Mouse (Mus musculus) MEL (cell line): ENCODE data around the gene Artn. TPM values are rescaled to one million over a fixed set of nuclear protein-coding genes. Genes with fewer than 3 reads are reported as not detected.

Experiments used
- DNase-seq: peaks from one replicate; pipeline ENCODE4 v3.0.0; 2011; ENCODE audit warnings: low read depth, low spot score
- H3K27ac ChIP-seq: 2 replicates; pipeline ENCODE4 v1.5.1; 2012; ENCODE audit warnings: low read depth, mild to moderate bottlenecking, control low read depth, low read length, moderate library complexity; ENCODE audit not compliant: control insufficient read depth
- H3K27me3 ChIP-seq, 2 experiments: fragments of 150-350 bp in 1 of 2; sonication (generic) in 1 of 2; 2 replicates each; pipeline ENCODE4 v1.6.1; 2012; ENCODE audit warnings: low read length in 2 of 2, mild to moderate bottlenecking in 2 of 2, improper control_type of control experiment in 1 of 2, moderate library complexity in 1 of 2; ENCODE audit not compliant: insufficient read depth in 2 of 2, control insufficient read depth in 1 of 2
- H3K36me3 ChIP-seq, 2 experiments: 2 replicates each; pipeline ENCODE4 v1.6.1; 2012 to 2014; ENCODE audit warnings: low read length in 2 of 2, improper control_type of control experiment in 1 of 2, inconsistent platforms in 1 of 2, mild to moderate bottlenecking in 1 of 2; ENCODE audit not compliant: insufficient read depth in 2 of 2, control insufficient read depth in 1 of 2
- H3K4me1 ChIP-seq, 2 experiments: fragments of 150-350 bp in 1 of 2; sonication (generic) in 1 of 2; 2 replicates each; pipeline ENCODE4 v1.6.1; 2012; ENCODE audit warnings: low read length in 2 of 2, improper control_type of control experiment in 1 of 2, mild to moderate bottlenecking in 1 of 2; ENCODE audit not compliant: insufficient read depth in 2 of 2, control insufficient read depth in 1 of 2
- H3K4me3 ChIP-seq, 2 experiments: fragments of 150-350 bp in 1 of 2; sonication (generic) in 1 of 2; 2 replicates each; pipeline ENCODE4 v1.5.1; 2012; ENCODE audit warnings: low read depth in 2 of 2, low read length in 2 of 2, mild to moderate bottlenecking in 2 of 2, moderate library complexity in 2 of 2, control low read depth in 1 of 2, improper control_type of control experiment in 1 of 2; ENCODE audit not compliant: control insufficient read depth in 1 of 2, insufficient read depth in 1 of 2
- H3K79me2 ChIP-seq: 2 replicates; pipeline ENCODE4 v1.6.1; 2012; ENCODE audit warnings: mild to moderate bottlenecking, low read length, moderate library complexity; ENCODE audit not compliant: control insufficient read depth, poor library complexity, insufficient read depth
- H3K9ac ChIP-seq: 2 replicates; pipeline ENCODE4 v1.6.1; 2012; ENCODE audit warnings: low read depth, mild to moderate bottlenecking, control low read depth, low read length, moderate library complexity; ENCODE audit not compliant: control insufficient read depth, poor library complexity, severe bottlenecking
- H3K9me3 ChIP-seq: fragments of 150-350 bp; sonication (generic); replicated peaks from 2 replicates; pipeline ENCODE4 v1.6.1; 2012; ENCODE audit warnings: mild to moderate bottlenecking, low read length, improper control_type of control experiment, moderate library complexity; ENCODE audit not compliant: insufficient read depth
- BHLHE40 ChIP-seq: IDR thresholded peaks from 2 replicates; pipeline ENCODE4 v1.6.1; 2012; ENCODE audit warnings: low read depth, mild to moderate bottlenecking, inconsistent platforms, low read length, improper control_type of control experiment, borderline replicate concordance
- EP300 ChIP-seq, 2 experiments: IDR thresholded peaks; 2 replicates each; pipeline ENCODE4 v1.6.1; 2011; ENCODE audit warnings: improper control_type of control experiment in 2 of 2, low read length in 2 of 2, low read depth in 1 of 2, mild to moderate bottlenecking in 1 of 2
- MAFK ChIP-seq: IDR thresholded peaks from 2 replicates; pipeline ENCODE4 v1.6.1; 2011; ENCODE audit warnings: low read depth, mild to moderate bottlenecking, low read length, improper control_type of control experiment, borderline replicate concordance
- MEF2A ChIP-seq: IDR thresholded peaks from 2 replicates; pipeline ENCODE4 v1.6.1; 2014; ENCODE audit warnings: low read depth, mild to moderate bottlenecking, inconsistent platforms, low read length, improper control_type of control experiment; ENCODE audit not compliant: poor library complexity, insufficient replicate concordance, severe bottlenecking; ENCODE audit errors: extremely low read depth
- MYB ChIP-seq: IDR thresholded peaks from 2 replicates; pipeline ENCODE4 v1.6.1; 2011; ENCODE audit warnings: mild to moderate bottlenecking, low read depth, low read length, improper control_type of control experiment
- NRF1 ChIP-seq: IDR thresholded peaks from 2 replicates; pipeline ENCODE4 v1.6.1; 2014; ENCODE audit warnings: low read depth, mild to moderate bottlenecking, inconsistent platforms, low read length, improper control_type of control experiment, moderate library complexity; ENCODE audit not compliant: poor library complexity, insufficient read depth, severe bottlenecking
- POLR2AphosphoS5 ChIP-seq: IDR thresholded peaks from 2 replicates; pipeline ENCODE4 v1.6.1; 2012; ENCODE audit warnings: low read depth, borderline replicate concordance, mild to moderate bottlenecking, inconsistent platforms, low read length, moderate library complexity, mixed read lengths
- RAD21 ChIP-seq: IDR thresholded peaks from 2 replicates; pipeline ENCODE4 v1.6.1; 2011; ENCODE audit warnings: mild to moderate bottlenecking, low read depth, low read length, improper control_type of control experiment
- SIN3A ChIP-seq: IDR thresholded peaks from 2 replicates; pipeline ENCODE4 v1.6.1; 2012; ENCODE audit warnings: low read length, improper control_type of control experiment, inconsistent platforms
- TCF12 ChIP-seq: IDR thresholded peaks from 2 replicates; pipeline ENCODE4 v1.6.1; 2014; ENCODE audit warnings: low read depth, mild to moderate bottlenecking, inconsistent platforms, low read length, improper control_type of control experiment, moderate library complexity
- polyA plus RNA-seq, 2 experiments: library from polyadenylated mRNA; stranded (reverse) in 1 of 2; unstranded in 1 of 2; fragments of >175 nt in 1 of 2; fragments of >200 nt in 1 of 2; gene quantifications; 2 replicates each; pipeline versions ENCODE4 v1.2.1 to v1.2.4; 2012; ENCODE audit warnings: low replicate concordance in 2 of 2, low read depth in 1 of 2; ENCODE audit not compliant: insufficient read length in 2 of 2, insufficient read depth in 1 of 2, missing spikeins in 1 of 2
- total RNA-seq: library from RNA; depleted of rRNA; stranded (reverse); fragments of 300-350 nt; gene quantifications from 2 replicates; pipeline ENCODE4 v1.2.3, GENCODE M21; 2012

The Artn gene
- total and polyA plus RNA-seq, 3 experiments, result 0.08 to 0.21 TPM; not detected in 1

DNA sequence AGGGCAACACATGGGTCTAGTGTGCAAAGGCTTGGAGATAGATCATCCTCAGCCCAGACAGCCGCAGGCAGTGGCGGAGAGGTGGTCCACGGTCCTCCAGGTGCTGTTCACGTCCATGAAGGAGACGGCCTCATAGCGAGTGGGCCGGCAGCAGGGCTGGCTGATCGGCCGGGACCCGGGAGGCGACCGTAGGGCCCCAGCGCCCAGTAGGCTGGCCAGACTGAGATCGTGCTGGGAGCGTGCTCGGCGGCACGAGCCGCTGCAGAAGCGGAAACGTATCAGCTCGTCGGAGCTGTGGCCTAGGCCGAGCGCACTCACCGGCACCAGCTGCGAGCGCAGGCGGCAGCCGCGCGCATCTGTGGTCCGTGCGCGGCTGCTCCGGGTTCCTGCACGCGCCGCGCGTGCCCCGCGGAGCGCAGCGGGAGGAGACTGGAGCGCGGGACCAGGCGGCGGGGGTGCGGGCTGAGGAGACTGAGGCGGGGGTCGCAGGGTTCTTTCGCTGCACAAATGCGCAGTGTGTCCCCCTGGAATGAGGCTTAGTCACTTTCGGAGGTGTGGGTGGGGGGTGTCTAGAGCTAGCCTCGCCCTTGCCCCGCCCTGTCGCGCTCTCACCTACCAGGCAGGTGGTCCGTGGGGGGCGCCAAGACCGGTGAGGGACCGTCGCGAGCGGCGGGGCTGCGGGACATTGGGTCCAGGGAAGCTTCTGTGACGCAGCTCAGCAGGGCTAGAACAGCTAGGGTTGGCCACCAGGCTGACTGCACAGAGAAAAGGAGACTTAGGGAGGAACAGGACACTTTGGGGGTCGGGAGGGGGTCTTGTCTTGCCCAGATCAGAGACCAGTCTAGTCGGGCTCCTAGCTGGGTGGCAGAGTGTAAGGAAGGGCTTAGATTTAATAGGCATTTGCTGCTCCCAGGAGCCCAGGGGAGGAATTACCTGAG lies 2.7 kb downstream of the Artn start:
- Histone ChIP-seq H3K9me3 (no peaks in the 10 kb centered on the region), H3K9ac (peak overlapping the region; percentile 51)

DNA sequence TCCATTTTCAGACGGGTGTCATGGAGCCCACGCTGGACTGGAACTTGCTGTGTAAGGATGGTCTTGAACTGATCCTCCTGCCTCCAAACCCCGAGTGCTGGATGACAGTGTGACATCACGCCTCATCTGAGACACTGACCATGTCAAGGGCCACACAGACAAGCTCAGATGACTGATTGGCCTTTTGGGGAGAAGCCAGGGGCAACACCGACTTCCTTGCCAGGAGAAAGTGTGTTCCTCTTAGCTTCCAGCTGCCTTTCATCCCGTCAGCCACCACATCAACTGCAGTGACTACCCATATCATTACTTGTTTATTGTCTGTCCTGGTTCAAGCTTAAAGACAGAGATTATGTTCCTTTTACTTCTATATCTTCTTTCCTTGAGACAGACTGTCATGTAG lies 4.6 kb downstream of the Artn start:
- H3K36me3 ChIP-seq, result peaks cover 0 to 17% of the 10 kb centered on the region in 2 experiments; a peak in 2 of 4 replicates
- no peak overlapping the region for H3K9ac ChIP-seq
- peaks cover 3 to 31% of the 10 kb centered on the region in 2 experiments for H3K4me1 ChIP-seq
- H3K4me3 ChIP-seq, result no peak overlapping the region
- H3K9me3 ChIP-seq, result no peaks in the 10 kb centered on the region
- H3K79me2 ChIP-seq, result no peaks in the 10 kb centered on the region
- no peak for DNase-seq
- H3K27ac ChIP-seq, result no peak overlapping the region
- TF ChIP-seq POLR2AphosphoS5 (no peak), BHLHE40 (no peak), MEF2A (no peak), MAFK (no peak)
- TF ChIP-seq, all 39 proteins: peak for 0
- no peaks in the 10 kb centered on the region for H3K27me3 ChIP-seq

More for the DNA sequence above, 2.7 kb downstream of the Artn start:
- H3K4me3 ChIP-seq, result peak overlapping the region; percentile 13 to 22; a peak in 3 of 4 replicates
- H3K27me3 ChIP-seq, result no peaks in the 10 kb centered on the region
- H3K79me2 ChIP-seq, result no peaks in the 10 kb centered on the region
- H3K27ac ChIP-seq, result no peak overlapping the region
- DNase-seq, result peak; percentile 52
- H3K4me1 ChIP-seq, result peaks cover 0 to 20% of the 10 kb centered on the region in 2 experiments; a peak in 3 of 4 replicates
- TF ChIP-seq NRF1, result peak; percentile 41; the same call in 1 of the 2 replicates
- peak; percentile 29; the same call in 1 of the 2 replicates for TF ChIP-seq BHLHE40
- TF ChIP-seq TCF12, result no peak
- peaks cover 0 to 9% of the 10 kb centered on the region in 2 experiments; a peak in 2 of 4 replicates for H3K36me3 ChIP-seq

DNA sequence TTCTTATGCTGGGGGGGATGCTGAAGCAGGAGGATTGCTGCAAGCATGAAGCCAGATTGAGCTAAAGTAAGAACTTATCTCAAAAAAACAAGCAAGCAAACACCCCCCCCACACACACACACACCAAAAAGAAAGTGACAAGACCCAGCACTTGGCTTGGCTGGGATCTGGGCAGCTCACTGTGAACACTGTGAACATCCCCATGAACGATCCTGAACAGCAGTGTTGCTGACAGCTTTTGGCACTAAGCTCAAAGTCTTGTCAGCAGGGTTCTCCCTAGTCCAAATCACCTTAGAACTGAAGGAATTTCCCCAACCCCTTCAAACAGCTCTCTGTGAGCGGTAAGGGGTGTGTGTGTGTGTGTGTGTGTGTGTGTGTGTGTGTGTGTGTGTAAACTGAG lies 6.1 kb downstream of the Artn start:
- H3K9me3 ChIP-seq, result no peaks in the 10 kb centered on the region
- peaks cover 7 to 27% of the 10 kb centered on the region in 2 experiments for H3K4me1 ChIP-seq
- no peak overlapping the region for H3K9ac ChIP-seq
- no peaks in the 10 kb centered on the region for H3K79me2 ChIP-seq
- H3K27me3 ChIP-seq, result no peaks in the 10 kb centered on the region
- H3K36me3 ChIP-seq, result peaks cover 0 to 14% of the 10 kb centered on the region in 2 experiments; a peak in 2 of 4 replicates
- no peak overlapping the region for H3K4me3 ChIP-seq
- DNase-seq, result no peak
- TF ChIP-seq RAD21, result no peak
- no peak for TF ChIP-seq EP300 (IDR thresholded peaks at IDR 0.05; ENCODE audit: low read depth in 1 of 2, low read length in 2 of 2)
- no peak for TF ChIP-seq MYB
- no peak for TF ChIP-seq SIN3A
- H3K27ac ChIP-seq, result no peak overlapping the region
